Mouse (Mus musculus) midbrain, embryonic 11.5 days (tissue): ENCODE data around the gene Fxyd6. TPM values are rescaled to one million over a fixed set of nuclear protein-coding genes. Genes with fewer than 3 reads are reported as not detected.

ENCODE experiments used
- ATAC-seq: fragments of 200-750 bp; cut with Nextera tagmentation; 2 replicates; pipeline ENCODE4 v1.8.0; 2017; ENCODE audit warnings: moderate TSS enrichment, moderate library complexity; ENCODE audit not compliant: low FRiP score
- DNase-seq: peaks from one replicate; pipeline ENCODE4 v3.0.0; 2015; ENCODE audit warnings: low spot score; ENCODE audit errors: missing footprints
- H3K27ac ChIP-seq: fragments of 300-500 bp; sonication (generic); 2 replicates; pipeline ENCODE4 v1.5.1; 2014; ENCODE audit warnings: low read depth, low read length
- H3K27me3 ChIP-seq: fragments of 300-500 bp; sonication (generic); 2 replicates; pipeline ENCODE4 v1.6.1; 2014; ENCODE audit warnings: mild to moderate bottlenecking, low read length, moderate library complexity, mixed read lengths; ENCODE audit not compliant: control insufficient read depth, insufficient read depth
- H3K36me3 ChIP-seq: fragments of 300-500 bp; sonication (generic); 2 replicates; pipeline ENCODE4 v1.6.1; 2014; ENCODE audit warnings: mild to moderate bottlenecking, low read length, moderate library complexity, mixed read lengths; ENCODE audit not compliant: control insufficient read depth, insufficient read depth
- H3K4me1 ChIP-seq: fragments of 300-500 bp; sonication (generic); 2 replicates; pipeline ENCODE4 v1.6.1; 2014; ENCODE audit warnings: low read length; ENCODE audit not compliant: control insufficient read depth, insufficient read depth
- H3K4me2 ChIP-seq: fragments of 300-500 bp; sonication (generic); 2 replicates; pipeline ENCODE4 v1.6.1; 2014; ENCODE audit warnings: mild to moderate bottlenecking, moderate library complexity
- H3K4me3 ChIP-seq: fragments of 300-500 bp; sonication (generic); 2 replicates; pipeline ENCODE4 v1.5.1; 2014; ENCODE audit warnings: low read depth, low read length
- H3K9ac ChIP-seq: fragments of 300-500 bp; sonication (generic); 2 replicates; pipeline ENCODE4 v1.6.1; 2014; ENCODE audit warnings: low read length
- H3K9me3 ChIP-seq: fragments of 300-500 bp; sonication (generic); 2 replicates; pipeline ENCODE4 v1.6.1; 2016; ENCODE audit warnings: low read length; ENCODE audit not compliant: control insufficient read depth
- WGBS: fragments of 180-500 bp; shearing (Covaris S2); extraction: QIAGEN DNeasy Blood & Tissue Kit; methylation state at CpG from one replicate; pipeline ENCODE4 v1.1.7; 2014; 5-methylcytosine and 5-hydroxymethylcytosine counted together
- polyA plus RNA-seq: library from polyadenylated mRNA; unstranded; fragments of >200 nt; fragmentation: Nextera tagmentation; extraction: Ambion mirVana; gene quantifications from 2 replicates; pipeline ENCODE4 v1.2.1, GENCODE M21; 2014

Gene Fxyd6
- polyA plus RNA-seq, 1 experiment from 2014 or later = 129 TPM

DNA sequence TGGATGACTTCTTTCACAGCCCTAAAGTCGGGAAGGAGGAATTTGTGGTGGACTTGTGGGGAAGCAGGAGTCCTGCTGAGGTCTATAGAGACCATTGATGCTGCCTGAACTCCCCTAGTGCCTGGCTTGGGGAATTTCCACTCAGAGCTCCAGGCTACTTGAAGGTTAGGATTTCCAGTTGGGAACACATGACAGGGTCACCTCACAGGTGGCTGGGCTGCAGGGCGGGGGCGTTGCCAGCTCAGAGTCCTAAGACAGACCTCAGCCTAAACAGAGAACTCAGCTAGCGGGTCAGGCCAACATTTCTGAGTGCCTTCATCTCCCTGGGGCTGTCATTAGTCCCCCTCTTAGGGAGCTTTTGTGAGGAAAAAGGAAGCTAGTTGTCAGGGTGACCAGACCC is 31.9 kb downstream of the Fxyd6 start:
- H3K4me3 ChIP-seq = no peak overlapping the region
- H3K9ac ChIP-seq = no peak overlapping the region
- no peaks in the 10 kb centered on the region for H3K27me3 ChIP-seq
- 56% methylated on average over 4 of the region's 4 CpGs for WGBS
- H3K4me1 ChIP-seq = no peaks in the 10 kb centered on the region
- no peak for ATAC-seq
- H3K4me2 ChIP-seq = no peak overlapping the region
- no peaks in the 10 kb centered on the region for H3K9me3 ChIP-seq
- no peak for DNase-seq
- H3K36me3 ChIP-seq = no peaks in the 10 kb centered on the region
- no peak overlapping the region for H3K27ac ChIP-seq

DNA sequence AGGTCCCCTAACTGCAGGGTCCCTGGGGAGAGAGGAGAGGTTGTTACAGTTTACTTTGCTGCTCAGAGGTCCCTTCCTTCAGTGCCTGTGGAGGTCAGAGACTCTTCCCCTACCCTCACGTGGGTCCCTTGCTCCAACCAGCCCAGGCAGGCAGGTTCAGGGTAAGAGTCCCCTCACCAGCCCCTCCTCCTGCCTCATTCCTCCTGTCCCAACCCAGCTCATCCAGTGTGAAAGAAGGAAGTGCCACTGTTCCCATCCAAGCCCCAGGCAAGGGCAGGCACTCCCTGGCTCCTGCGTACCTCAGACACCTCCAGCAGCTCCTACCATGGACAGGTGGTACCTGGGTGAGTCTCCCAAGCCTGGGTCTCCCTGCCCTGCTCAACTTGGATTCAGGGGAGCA is 33.0 kb downstream of the Fxyd6 start:
- ATAC-seq = no peak
- H3K9me3 ChIP-seq = no peaks in the 10 kb centered on the region
- no peak overlapping the region for H3K9ac ChIP-seq
- no peak overlapping the region for H3K27ac ChIP-seq
- H3K36me3 ChIP-seq = no peaks in the 10 kb centered on the region
- WGBS = 58% methylated on average over 2 of the region's 2 CpGs
- H3K27me3 ChIP-seq = no peaks in the 10 kb centered on the region
- DNase-seq = no peak
- H3K4me2 ChIP-seq = no peak overlapping the region
- H3K4me3 ChIP-seq = no peak overlapping the region
- no peaks in the 10 kb centered on the region; the same call in 1 of the 2 replicates for H3K4me1 ChIP-seq

DNA sequence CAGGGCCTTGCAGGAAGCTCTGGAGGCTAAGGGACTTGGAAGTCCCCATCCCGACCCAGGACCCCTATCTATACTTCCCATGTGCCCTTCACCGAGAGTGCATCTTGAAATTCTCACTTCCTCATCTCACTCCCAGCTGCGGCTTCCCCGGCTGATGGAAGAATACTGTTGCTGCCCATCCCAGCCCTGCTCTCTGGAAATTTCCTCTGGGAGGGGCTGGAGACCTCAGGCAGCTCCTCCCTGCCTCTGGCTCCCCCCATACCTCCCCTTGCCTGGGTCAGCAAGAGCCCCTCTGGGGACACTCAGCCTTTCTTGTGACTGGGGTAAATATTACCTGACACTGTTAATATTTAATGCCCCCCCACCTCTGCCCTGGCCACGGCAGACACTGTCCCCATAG is 35.7 kb downstream of the Fxyd6 start:
- Histone ChIP-seq H3K27ac (no peak overlapping the region), H3K9me3 (no peaks in the 10 kb centered on the region), H3K36me3 (no peaks in the 10 kb centered on the region), H3K4me2 (no peak overlapping the region), H3K9ac (no peak overlapping the region), H3K27me3 (no peaks in the 10 kb centered on the region), H3K4me3 (no peak overlapping the region), H3K4me1 (no peaks in the 10 kb centered on the region; the same call in 1 of the 2 replicates)
- ATAC-seq (no peak), DNase-seq (no peak)
- 74% methylated on average over 5 of the region's 5 CpGs for WGBS

DNA sequence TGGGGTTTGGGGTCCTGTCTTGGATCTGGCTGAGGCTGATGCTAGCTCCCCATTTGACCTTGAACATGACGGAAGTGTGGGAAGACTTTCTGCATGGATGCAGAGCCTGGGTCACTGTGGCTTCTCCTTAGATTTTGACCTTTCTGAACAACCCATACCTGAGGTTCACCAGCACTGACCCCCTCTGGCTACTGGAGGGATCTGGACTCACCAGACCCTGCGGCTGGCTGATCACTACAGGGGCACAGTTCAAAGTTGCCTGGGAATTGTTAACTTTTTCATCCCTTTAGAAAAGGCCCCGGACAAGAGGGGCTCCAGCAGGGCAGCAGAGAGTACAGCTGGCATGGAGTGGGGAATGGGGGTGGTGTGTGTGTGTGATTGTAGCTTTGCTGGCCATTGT is 36.8 kb downstream of the Fxyd6 start:
- H3K4me3 ChIP-seq = no peak overlapping the region
- ATAC-seq = no peak
- no peak overlapping the region for H3K4me2 ChIP-seq
- H3K27ac ChIP-seq = no peak overlapping the region
- H3K36me3 ChIP-seq = no peaks in the 10 kb centered on the region
- DNase-seq = no peak
- no peaks in the 10 kb centered on the region for H3K9me3 ChIP-seq
- H3K9ac ChIP-seq = no peak overlapping the region
- no peaks in the 10 kb centered on the region for H3K27me3 ChIP-seq
- WGBS = 91% methylated on average over 3 of the region's 3 CpGs
- no peaks in the 10 kb centered on the region; the same call in 1 of the 2 replicates for H3K4me1 ChIP-seq

DNA sequence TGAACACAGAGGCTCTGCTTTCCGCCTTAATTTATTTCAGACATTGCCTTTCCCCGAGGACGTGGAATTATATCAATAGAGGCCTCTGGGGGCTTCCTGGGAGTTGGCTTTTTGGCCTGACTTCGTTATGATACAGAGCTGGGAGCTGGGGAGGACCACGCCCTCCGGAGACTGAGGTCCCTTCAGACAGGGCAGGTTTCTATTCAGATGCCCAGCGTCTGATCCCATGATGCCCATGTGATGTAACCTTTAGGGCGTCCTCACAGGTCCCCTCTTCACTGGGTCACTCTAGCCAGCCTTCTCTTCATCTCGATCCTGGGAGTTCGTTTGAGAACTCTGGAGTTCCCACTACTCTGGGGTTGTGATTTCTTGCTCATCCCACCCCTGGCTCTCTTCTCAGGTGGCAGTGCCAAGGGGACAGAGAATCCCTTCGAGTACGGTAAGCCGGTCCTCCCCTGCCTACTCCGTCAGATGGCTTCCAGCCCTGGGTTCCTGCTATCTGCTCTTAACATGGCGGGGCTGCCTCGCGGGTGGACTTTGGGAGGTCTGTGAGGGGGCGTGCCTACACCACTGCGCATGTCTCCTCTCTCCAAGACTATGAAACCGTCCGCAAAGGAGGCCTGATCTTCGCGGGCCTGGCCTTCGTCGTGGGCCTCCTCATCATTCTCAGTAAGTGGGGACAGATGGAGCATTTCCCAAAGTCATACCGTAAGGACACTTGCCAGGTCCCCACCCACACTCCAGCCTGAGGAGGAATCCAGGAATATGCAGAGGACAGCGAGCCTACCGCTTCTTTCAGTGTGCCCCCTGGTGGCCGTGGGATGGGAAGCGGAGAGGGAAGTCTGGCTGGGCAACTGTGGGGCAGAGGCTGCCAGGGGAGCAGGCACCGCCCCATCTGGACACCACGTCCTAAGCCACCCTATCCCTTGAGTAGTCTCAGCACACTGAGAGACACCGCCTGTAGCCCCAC is 38.0 kb downstream of the Fxyd6 start:
- H3K4me1 ChIP-seq = no peaks in the 10 kb centered on the region; the same call in 1 of the 2 replicates
- peak; percentile 72 for ATAC-seq
- peak overlapping the region; percentile 52; the same call in 1 of the 2 replicates for H3K9ac ChIP-seq
- H3K9me3 ChIP-seq = no peaks in the 10 kb centered on the region
- peak overlapping the region; percentile 18 for H3K4me3 ChIP-seq
- DNase-seq = peak; percentile 98
- peak overlapping the region; percentile 43 for H3K4me2 ChIP-seq
- 39% methylated on average over 33 of the region's 33 CpGs for WGBS
- H3K36me3 ChIP-seq = no peaks in the 10 kb centered on the region
- H3K27ac ChIP-seq = no peak overlapping the region
- H3K27me3 ChIP-seq = no peaks in the 10 kb centered on the region

DNA sequence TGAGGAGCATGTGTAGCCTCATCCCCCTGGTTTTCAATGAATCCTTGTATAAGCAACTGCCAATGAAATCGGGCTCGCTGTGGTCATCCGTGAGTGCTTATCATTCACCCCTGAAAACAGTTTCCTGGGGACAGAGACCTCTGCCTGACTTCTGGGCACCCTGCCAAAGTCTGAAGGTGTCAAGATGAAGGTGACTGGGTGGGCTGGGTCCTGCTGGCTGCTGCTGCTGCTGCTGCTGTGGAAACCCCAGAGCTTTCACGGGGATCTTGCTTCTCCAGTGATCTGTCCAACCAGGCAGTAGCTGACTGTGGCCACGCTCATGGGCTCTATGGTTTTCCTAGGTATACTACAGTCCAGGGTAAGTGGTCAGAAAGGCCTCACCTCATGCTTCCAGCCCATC is 40.2 kb downstream of the Fxyd6 start:
- Histone ChIP-seq H3K4me3 (no peak overlapping the region), H3K27me3 (no peaks in the 10 kb centered on the region), H3K27ac (no peak overlapping the region), H3K4me2 (no peak overlapping the region), H3K36me3 (no peaks in the 10 kb centered on the region), H3K9me3 (no peaks in the 10 kb centered on the region), H3K4me1 (no peaks in the 10 kb centered on the region; the same call in 1 of the 2 replicates), H3K9ac (no peak overlapping the region)
- ATAC-seq (no peak), DNase-seq (no peak)
- 83% methylated on average over 5 of the region's 5 CpGs for WGBS

DNA sequence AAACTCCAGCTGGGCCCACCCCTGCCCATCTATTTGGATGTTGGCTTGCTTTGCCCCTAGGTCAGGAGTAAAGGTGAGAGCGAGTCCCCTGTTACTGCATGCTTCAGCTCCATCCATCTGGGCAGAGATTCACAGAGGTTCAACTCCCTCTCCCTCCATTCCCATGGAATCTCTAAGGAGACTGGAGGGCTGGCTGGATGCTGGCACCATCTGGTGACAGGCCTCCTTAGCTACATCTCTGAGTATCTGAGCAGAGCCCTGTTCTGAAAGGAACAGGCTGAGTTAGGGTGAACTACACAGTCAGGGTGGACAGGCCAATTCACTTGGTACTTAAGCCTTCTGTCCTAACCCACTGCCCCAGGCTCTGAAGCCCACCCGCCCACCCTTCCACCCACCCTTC is 40.6 kb downstream of the Fxyd6 start:
- 89% methylated on average over 2 of the region's 2 CpGs for WGBS
- ATAC-seq (no peak), DNase-seq (no peak)

DNA sequence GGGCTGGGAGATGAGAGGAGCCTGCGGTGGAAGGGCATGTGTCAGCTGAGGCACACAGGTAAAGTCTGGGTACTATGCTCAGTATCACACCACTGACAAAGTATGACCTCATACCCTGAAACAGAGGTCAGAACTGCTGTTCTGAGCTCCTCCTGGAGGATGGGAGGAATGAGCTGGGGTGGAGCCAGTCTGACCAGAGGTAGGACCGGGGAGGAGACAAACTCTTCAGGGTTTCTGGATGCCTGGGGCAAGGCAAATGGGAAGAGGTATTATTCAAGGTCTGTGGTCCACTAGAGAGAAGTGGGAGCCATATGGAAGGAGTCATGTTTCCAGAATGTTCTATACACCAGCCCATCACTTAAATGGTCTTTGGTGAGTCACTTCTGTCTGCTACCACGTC is 41.1 kb downstream of the Fxyd6 start:
- no peaks in the 10 kb centered on the region for H3K9me3 ChIP-seq
- H3K27me3 ChIP-seq = no peaks in the 10 kb centered on the region
- 87% methylated on average over 3 of the region's 3 CpGs for WGBS
- H3K4me3 ChIP-seq = no peak overlapping the region
- H3K36me3 ChIP-seq = no peaks in the 10 kb centered on the region
- DNase-seq (no peak), ATAC-seq (no peak)
- no peak overlapping the region for H3K4me2 ChIP-seq
- H3K9ac ChIP-seq = no peak overlapping the region
- H3K4me1 ChIP-seq = no peaks in the 10 kb centered on the region; the same call in 1 of the 2 replicates
- no peak overlapping the region for H3K27ac ChIP-seq

More for the DNA sequence above, 40.6 kb downstream of the Fxyd6 start:
- Histone ChIP-seq H3K27me3 (no peaks in the 10 kb centered on the region), H3K9me3 (no peaks in the 10 kb centered on the region), H3K36me3 (no peaks in the 10 kb centered on the region), H3K4me1 (no peaks in the 10 kb centered on the region; the same call in 1 of the 2 replicates), H3K9ac (no peak overlapping the region), H3K4me3 (no peak overlapping the region), H3K27ac (no peak overlapping the region), H3K4me2 (no peak overlapping the region)

DNA sequence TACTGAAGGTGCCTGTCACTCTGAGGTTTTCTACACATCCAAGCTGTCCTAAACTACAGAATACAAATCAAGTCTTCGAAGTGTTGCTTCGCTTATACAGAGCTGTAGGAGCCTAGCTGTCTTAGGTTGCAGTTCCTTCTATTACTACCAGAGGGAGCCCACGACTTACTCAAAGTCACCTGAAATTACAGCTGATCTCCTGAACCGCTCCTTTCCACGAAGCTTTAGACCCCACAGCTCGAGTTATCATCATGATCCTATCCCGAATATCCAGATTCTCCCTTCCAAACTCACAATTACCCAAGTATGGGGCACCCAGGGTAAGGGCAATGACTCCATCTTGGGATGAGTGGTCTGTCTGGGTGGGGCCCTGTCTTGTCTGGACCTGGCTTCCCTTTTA is 41.8 kb downstream of the Fxyd6 start:
- Histone ChIP-seq H3K27ac (no peak overlapping the region), H3K4me1 (no peaks in the 10 kb centered on the region; the same call in 1 of the 2 replicates), H3K4me2 (peak overlapping the region; percentile 16; the same call in 1 of the 2 replicates), H3K4me3 (no peak overlapping the region), H3K27me3 (no peaks in the 10 kb centered on the region), H3K9me3 (no peaks in the 10 kb centered on the region), H3K9ac (no peak overlapping the region), H3K36me3 (no peaks in the 10 kb centered on the region)
- ATAC-seq (peak; percentile 41; the same call in 1 of the 2 replicates), DNase-seq (peak; percentile 92)
- WGBS = 29% methylated on average over 7 of the region's 7 CpGs
